20 mouse cellular contexts compared by ENCODE assay signal in genomic region chr3:33375161-33375560, GRCm38 (mm10).
DNase-seq lines count a peak whose midpoint lies in the region; ATAC-seq lines count a peak whose summit lies in the region.
"Had no signal": no experiment of that assay in that cellular context is flagged by ENCODE, and none has a peak within 500 bp of the region (broad histone marks: within the 10 kb centered on the region; RNA-seq: fewer than 3 reads in every experiment).

No protein-coding gene starts in this region.

- 0 out of 2 replicates have a peak, but pooled peaks have one; percentile 18 for ATAC-seq in heart, embryonic 15.5 days (replicated peaks; ENCODE audit: insufficient number of reproducible peaks, insufficient read depth, low FRiP score, low read depth)
- peak; percentile 62; the same call in 1 of the 2 replicates for ATAC-seq in lung, embryonic 15.5 days (ENCODE audit: borderline replicate concordance, extremely low read depth, low FRiP score, low TSS enrichment)
- peak; percentile 51; the same call in 1 of the 2 replicates for ATAC-seq in neural tube, embryonic 14.5 days (ENCODE audit: low read depth)
- ATAC-seq: activated CD4-positive, CD25-positive, alpha-beta regulatory T cell, adult 4 months; forebrain, embryonic 15.5 days; inflammation-experienced regulatory T-cells, adult 6 months; Patski had no signal

- WGBS in heart, embryonic 15.5 days, result 73% methylated on average over 3 of the region's 3 CpGs
- 57% methylated on average over 3 of the region's 3 CpGs for WGBS in lung, embryonic 15.5 days
- 80% methylated on average over 3 of the region's 3 CpGs for WGBS in neural tube, embryonic 14.5 days

- H3K4me3 ChIP-seq in heart, embryonic 15.5 days, result no peak overlapping the region
- no peak overlapping the region for H3K4me3 ChIP-seq in lung, embryonic 15.5 days
- H3K4me3 ChIP-seq in neural tube, embryonic 14.5 days (ENCODE audit: low read depth, low read length), result no peak overlapping the region
- H3K4me3 ChIP-seq: embryonic facial prominence, embryonic 10.5 days; forebrain, embryonic 15.5 days; gastrocnemius, adult 2 months; heart, embryonic 12.5 days; hindbrain, embryonic 13.5 days had no signal

- intact Hi-C loops in heart, postnatal 10 days (cut with DNase I), result no loop called here

- H3K36me3 ChIP-seq in heart, embryonic 15.5 days, result no peaks in the 10 kb centered on the region
- H3K36me3 ChIP-seq in lung, embryonic 15.5 days, result no peaks in the 10 kb centered on the region
- H3K36me3 ChIP-seq in neural tube, embryonic 14.5 days (ENCODE audit: control insufficient read depth, insufficient read depth, low read length), result no peaks in the 10 kb centered on the region
- H3K36me3 ChIP-seq: embryonic facial prominence, embryonic 10.5 days; forebrain, embryonic 15.5 days; heart, embryonic 12.5 days; hindbrain, embryonic 13.5 days had no signal

- no peak overlapping the region for H3K9ac ChIP-seq in heart, embryonic 15.5 days
- no peak overlapping the region for H3K9ac ChIP-seq in lung, embryonic 15.5 days
- no peak overlapping the region for H3K9ac ChIP-seq in neural tube, embryonic 14.5 days (replicated peaks; ENCODE audit: low read depth, low read length)
- H3K9ac ChIP-seq: forebrain, embryonic 15.5 days; heart, embryonic 12.5 days; hindbrain, embryonic 13.5 days had no signal

- H3K4me2 ChIP-seq in heart, embryonic 15.5 days, result no peak overlapping the region
- H3K4me2 ChIP-seq in lung, embryonic 15.5 days, result no peak overlapping the region
- no peak overlapping the region for H3K4me2 ChIP-seq in neural tube, embryonic 14.5 days (ENCODE audit: low read depth, low read length)
- H3K4me2 ChIP-seq: forebrain, embryonic 15.5 days; heart, embryonic 12.5 days; hindbrain, embryonic 13.5 days had no signal

- peaks cover 3% of the 10 kb centered on the region; the same call in 1 of the 2 replicates for H3K4me1 ChIP-seq in heart, embryonic 15.5 days (replicated peaks)
- 0 out of 2 replicates have a peak, but pooled peaks cover 2% of the 10 kb centered on the region for H3K4me1 ChIP-seq in lung, embryonic 15.5 days
- H3K4me1 ChIP-seq in neural tube, embryonic 14.5 days (ENCODE audit: control insufficient read depth, insufficient read depth, low read length), result no peaks in the 10 kb centered on the region
- H3K4me1 ChIP-seq: embryonic facial prominence, embryonic 10.5 days; forebrain, embryonic 15.5 days; hindbrain, embryonic 13.5 days had no signal

- no peaks in the 10 kb centered on the region for H3K27me3 ChIP-seq in heart, embryonic 15.5 days
- no peaks in the 10 kb centered on the region for H3K27me3 ChIP-seq in lung, embryonic 15.5 days
- no peaks in the 10 kb centered on the region for H3K27me3 ChIP-seq in neural tube, embryonic 14.5 days (ENCODE audit: control insufficient read depth, insufficient read depth, low read length)
- H3K27me3 ChIP-seq: CH12.LX; forebrain, embryonic 15.5 days; heart, embryonic 12.5 days; hindbrain, embryonic 13.5 days had no signal

- no peak for DNase-seq in heart, postnatal 10 days
- no peak for DNase-seq in lung, postnatal 14 days
- DNase-seq in neural tube, embryonic 10.5 days (ENCODE audit: extremely low spot score, low spot score), result no peak
- DNase-seq: adrenal gland, postnatal 14 days; cerebellum, adult 2 months; cerebellum, postnatal 10 days; gastrocnemius, adult 2 months; gastrocnemius, postnatal 25 days; heart, postnatal 4 days had no signal

- no peaks in the 10 kb centered on the region for H3K9me3 ChIP-seq in heart, embryonic 15.5 days (replicated peaks)
- no peaks in the 10 kb centered on the region for H3K9me3 ChIP-seq in lung, embryonic 15.5 days
- H3K9me3 ChIP-seq in neural tube, embryonic 14.5 days (ENCODE audit: control insufficient read depth, low read length), result no peaks in the 10 kb centered on the region
- H3K9me3 ChIP-seq: embryonic facial prominence, embryonic 10.5 days; forebrain, embryonic 15.5 days; heart, embryonic 12.5 days; hindbrain, embryonic 13.5 days had no signal

- H3K27ac ChIP-seq in heart, embryonic 15.5 days, result no peak overlapping the region
- no peak overlapping the region for H3K27ac ChIP-seq in lung, embryonic 15.5 days
- no peak overlapping the region for H3K27ac ChIP-seq in neural tube, embryonic 14.5 days (ENCODE audit: low read depth, low read length)
- H3K27ac ChIP-seq: embryonic facial prominence, embryonic 10.5 days; forebrain, embryonic 15.5 days; gastrocnemius, adult 2 months; hindbrain, embryonic 13.5 days had no signal
